Mouse (Mus musculus): Measurements from ENCODE around the gene Aff1. TPM values are rescaled to one million over a fixed set of nuclear protein-coding genes. Genes with fewer than 3 reads are reported as not detected.
A peak's percentile ranks its signal among the peaks of the same experiment; 100 is the strongest.

Gene Aff1
- polyA plus RNA-seq, 1 experiment from 2014 or later, result 1.9 TPM

DNA sequence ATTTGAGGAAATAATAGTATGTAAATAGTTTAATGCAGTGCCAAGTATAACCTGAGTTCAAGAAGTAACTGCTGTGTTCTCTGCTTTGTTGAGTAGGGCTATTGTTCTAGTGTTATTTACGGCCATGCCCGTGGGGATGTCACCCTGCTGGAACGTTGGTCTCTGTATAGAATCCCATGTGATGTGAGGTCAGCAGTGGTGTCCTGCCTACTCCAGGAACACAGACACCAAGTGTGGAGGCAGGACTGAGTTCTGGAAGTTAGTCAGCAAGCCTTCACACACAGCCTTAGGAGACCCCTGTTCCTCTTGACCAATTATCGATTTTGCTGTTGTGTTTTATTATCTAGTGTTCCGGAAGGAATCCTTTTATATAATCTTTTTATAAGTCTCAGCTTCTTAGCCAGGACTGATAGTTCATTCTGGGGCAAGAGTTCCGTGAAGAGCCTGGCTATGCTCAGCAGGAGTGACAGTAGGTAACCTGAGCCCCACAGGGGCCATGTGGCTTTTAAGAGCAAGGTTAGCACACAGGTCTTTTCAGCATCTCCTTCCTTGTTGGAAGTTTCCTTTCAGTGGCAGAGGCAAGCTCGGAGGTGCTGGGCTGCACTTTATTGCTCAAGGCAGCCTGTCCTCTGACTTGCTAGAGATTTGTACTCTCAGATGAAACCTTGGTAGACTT is 115.6 kb downstream of the Aff1 start:
- Histone ChIP-seq H3K9ac (ENCODE audit: low read depth, low read length) (no peak overlapping the region), H3K4me3 (ENCODE audit: low read length) (no peak overlapping the region), H3K9me3 (ENCODE audit: control insufficient read depth, low read length) (no peaks in the 10 kb centered on the region), H3K27me3 (replicated peaks; ENCODE audit: control insufficient read depth, insufficient read depth, low read length) (no peaks in the 10 kb centered on the region), H3K27ac (ENCODE audit: low read depth, low read length) (no peak overlapping the region), H3K4me2 (ENCODE audit: low read length) (no peak overlapping the region), H3K36me3 (ENCODE audit: control insufficient read depth, insufficient read depth, low read length) (no peaks in the 10 kb centered on the region), H3K4me1 (ENCODE audit: control insufficient read depth, insufficient read depth, low read depth, low read length) (peaks cover 6% of the 10 kb centered on the region)
- ATAC-seq, result no peak
- WGBS, result 53% methylated on average over 7 of the region's 7 CpGs

DNA sequence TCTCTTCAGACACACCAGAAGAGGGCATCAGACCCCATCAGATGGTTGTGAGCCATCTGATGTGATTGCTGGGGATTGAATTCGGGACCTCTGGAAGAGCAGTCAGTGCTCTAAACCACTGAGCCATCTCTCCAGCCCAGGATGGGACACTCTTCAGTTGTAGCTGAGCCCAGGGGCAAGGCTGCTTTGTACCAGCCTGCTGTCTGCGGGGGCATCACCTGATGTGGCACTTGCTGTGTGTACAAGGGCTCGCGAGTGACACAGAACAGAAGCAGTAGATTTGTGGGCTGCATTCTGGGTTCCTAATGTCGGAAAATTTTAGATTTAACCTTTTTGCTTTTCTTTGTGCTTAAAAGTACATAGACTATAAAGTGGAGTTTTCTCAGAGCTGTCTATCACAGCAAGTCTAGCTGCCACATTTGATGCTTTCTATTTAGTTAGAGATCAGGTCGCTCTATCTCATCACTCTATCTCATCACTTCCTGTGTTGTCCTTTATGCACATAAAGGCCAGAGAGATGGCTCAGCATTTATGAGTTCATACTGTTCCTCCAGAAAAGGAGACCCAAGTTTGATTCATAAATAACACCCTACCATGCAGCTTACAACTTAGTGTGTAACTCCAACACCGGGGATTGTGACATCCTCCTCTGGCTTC is 117.6 kb downstream of the Aff1 start:
- no peaks in the 10 kb centered on the region for H3K9me3 ChIP-seq (ENCODE audit: control insufficient read depth, low read length)
- no peak for ATAC-seq
- H3K4me2 ChIP-seq (ENCODE audit: low read length), result no peak overlapping the region
- H3K4me1 ChIP-seq (ENCODE audit: control insufficient read depth, insufficient read depth, low read depth, low read length), result no peaks in the 10 kb centered on the region
- no peaks in the 10 kb centered on the region for H3K36me3 ChIP-seq (ENCODE audit: control insufficient read depth, insufficient read depth, low read length)
- 92% methylated on average over 7 of the region's 7 CpGs for WGBS
- H3K4me3 ChIP-seq (ENCODE audit: low read length), result no peak overlapping the region
- no peak overlapping the region for H3K9ac ChIP-seq (ENCODE audit: low read depth, low read length)
- no peaks in the 10 kb centered on the region for H3K27me3 ChIP-seq (replicated peaks; ENCODE audit: control insufficient read depth, insufficient read depth, low read length)
- H3K27ac ChIP-seq (ENCODE audit: low read depth, low read length), result no peak overlapping the region

DNA sequence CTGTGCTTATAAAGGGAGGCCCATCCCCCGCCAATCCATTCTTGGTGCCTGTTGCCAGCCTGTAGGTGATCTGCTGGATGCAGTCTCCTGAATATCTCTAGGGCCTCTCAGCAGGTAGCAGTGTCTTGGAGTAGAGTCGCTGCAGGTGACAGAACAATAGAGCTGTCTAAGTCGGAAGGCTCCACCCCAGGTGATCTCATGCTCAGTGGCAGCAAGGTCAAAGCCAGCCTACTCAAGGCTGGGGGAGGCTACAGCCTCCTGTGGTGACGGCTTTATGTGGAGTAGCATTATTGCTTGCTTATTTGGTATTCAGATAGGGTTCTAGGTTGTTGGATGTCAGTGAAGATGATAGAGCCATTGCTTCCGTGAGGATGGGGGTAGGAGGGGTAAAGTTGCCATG is 121.1 kb downstream of the Aff1 start:
- 64% methylated on average over 5 of the region's 5 CpGs for WGBS
- Histone ChIP-seq H3K4me2 (ENCODE audit: low read length) (no peak overlapping the region), H3K9me3 (ENCODE audit: control insufficient read depth, low read length) (no peaks in the 10 kb centered on the region), H3K4me1 (ENCODE audit: control insufficient read depth, insufficient read depth, low read depth, low read length) (no peaks in the 10 kb centered on the region), H3K27me3 (replicated peaks; ENCODE audit: control insufficient read depth, insufficient read depth, low read length) (no peaks in the 10 kb centered on the region), H3K9ac (ENCODE audit: low read depth, low read length) (no peak overlapping the region), H3K27ac (ENCODE audit: low read depth, low read length) (no peak overlapping the region), H3K4me3 (ENCODE audit: low read length) (no peak overlapping the region), H3K36me3 (ENCODE audit: control insufficient read depth, insufficient read depth, low read length) (no peaks in the 10 kb centered on the region)
- ATAC-seq, result no peak

DNA sequence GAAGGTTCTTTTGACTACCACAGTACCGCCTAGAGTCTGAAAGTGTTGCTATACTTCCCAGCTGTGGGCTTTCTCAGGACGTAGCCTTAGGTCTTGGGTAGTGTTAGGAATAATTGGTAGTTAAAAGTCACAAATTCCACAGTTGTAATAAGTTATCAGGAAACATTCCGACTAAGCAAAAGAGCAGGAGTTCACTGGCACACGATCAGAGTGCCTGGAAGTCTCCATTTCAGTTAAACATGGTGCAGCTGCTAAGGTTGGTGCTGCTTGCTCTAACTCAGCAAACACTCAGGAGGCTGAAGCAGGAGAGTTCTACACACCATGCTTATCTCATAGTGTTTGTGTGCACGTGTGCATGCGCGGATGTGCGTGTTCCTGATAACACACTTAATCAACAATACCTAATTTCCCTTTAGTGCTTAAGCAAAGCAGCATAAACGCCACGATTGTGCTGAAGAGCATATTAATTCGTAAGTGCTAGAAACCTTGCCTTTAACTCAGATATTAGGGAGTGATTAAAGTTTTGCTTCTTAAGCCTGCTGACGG is 121.9 kb downstream of the Aff1 start:
- WGBS, result 89% methylated on average over 12 of the region's 12 CpGs
- H3K4me3 ChIP-seq (ENCODE audit: low read length), result no peak overlapping the region
- no peaks in the 10 kb centered on the region for H3K9me3 ChIP-seq (ENCODE audit: control insufficient read depth, low read length)
- H3K4me1 ChIP-seq (ENCODE audit: control insufficient read depth, insufficient read depth, low read depth, low read length), result no peaks in the 10 kb centered on the region
- no peak overlapping the region for H3K4me2 ChIP-seq (ENCODE audit: low read length)
- no peak overlapping the region for H3K9ac ChIP-seq (ENCODE audit: low read depth, low read length)
- no peak overlapping the region for H3K27ac ChIP-seq (ENCODE audit: low read depth, low read length)
- no peak for ATAC-seq
- no peaks in the 10 kb centered on the region for H3K27me3 ChIP-seq (replicated peaks; ENCODE audit: control insufficient read depth, insufficient read depth, low read length)
- H3K36me3 ChIP-seq (ENCODE audit: control insufficient read depth, insufficient read depth, low read length), result no peaks in the 10 kb centered on the region

DNA sequence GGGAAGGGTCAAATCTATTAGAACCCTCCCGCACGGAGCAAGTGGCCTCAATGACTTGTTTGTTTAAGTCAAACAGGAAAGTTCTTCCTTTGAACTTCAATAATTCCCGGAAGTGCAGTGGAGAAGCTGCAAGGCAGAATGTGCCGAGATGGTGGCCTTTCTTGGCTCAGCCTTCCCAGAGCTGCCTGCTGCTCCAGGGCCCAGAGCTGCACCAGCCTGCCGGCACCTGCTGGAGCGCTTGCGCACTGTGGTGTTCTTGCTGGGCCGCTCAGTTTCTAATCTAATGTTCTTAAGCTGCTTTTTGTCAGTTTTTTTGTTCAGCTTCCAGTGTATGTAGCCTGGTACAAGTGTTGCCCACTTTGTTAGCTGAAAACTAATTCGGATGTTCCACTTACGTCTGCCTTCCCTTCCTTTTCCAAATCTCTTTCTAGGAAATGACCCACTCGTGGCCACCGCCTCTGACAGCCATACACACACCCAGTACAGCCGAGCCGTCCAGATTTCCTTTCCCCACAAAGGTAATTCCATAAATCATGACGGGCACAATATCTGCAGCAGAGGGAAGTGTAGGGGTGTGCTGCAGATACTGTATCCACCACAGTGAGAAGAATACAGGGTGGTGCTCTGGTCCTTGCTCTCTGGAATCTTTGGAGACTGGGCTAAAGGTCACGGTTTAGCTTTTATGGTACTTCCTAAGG is 122.5 kb downstream of the Aff1 start:
- Histone ChIP-seq H3K27me3 (replicated peaks; ENCODE audit: control insufficient read depth, insufficient read depth, low read length) (no peaks in the 10 kb centered on the region), H3K9me3 (ENCODE audit: control insufficient read depth, low read length) (no peaks in the 10 kb centered on the region), H3K4me2 (ENCODE audit: low read length) (no peak overlapping the region), H3K27ac (ENCODE audit: low read depth, low read length) (no peak overlapping the region), H3K4me3 (ENCODE audit: low read length) (no peak overlapping the region), H3K36me3 (ENCODE audit: control insufficient read depth, insufficient read depth, low read length) (no peaks in the 10 kb centered on the region), H3K9ac (ENCODE audit: low read depth, low read length) (no peak overlapping the region), H3K4me1 (ENCODE audit: control insufficient read depth, insufficient read depth, low read depth, low read length) (no peaks in the 10 kb centered on the region)
- WGBS, result 67% methylated on average over 16 of the region's 16 CpGs
- peak; percentile 62; the same call in 1 of the 2 replicates for ATAC-seq

DNA sequence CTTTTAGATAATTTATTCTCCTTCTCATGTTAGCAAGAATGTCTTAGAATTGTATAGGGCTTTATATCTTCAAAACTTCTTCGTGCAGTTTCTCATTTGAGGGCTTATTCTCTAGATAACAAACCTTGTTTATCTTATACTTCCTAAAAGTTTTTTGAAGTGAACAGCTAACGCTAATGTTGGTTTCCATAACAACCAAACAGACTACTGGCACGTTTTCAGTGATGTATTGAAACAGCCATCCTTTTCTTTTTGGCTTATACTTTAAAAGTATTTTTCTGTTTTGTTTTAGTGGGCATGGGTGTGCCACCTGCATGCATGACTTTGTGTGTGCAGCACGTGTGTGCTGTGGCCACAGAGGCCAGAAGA is 123.1 kb downstream of the Aff1 start:
- no peaks in the 10 kb centered on the region for H3K27me3 ChIP-seq (replicated peaks; ENCODE audit: control insufficient read depth, insufficient read depth, low read length)
- no peak overlapping the region for H3K9ac ChIP-seq (ENCODE audit: low read depth, low read length)
- H3K4me3 ChIP-seq (ENCODE audit: low read length), result no peak overlapping the region
- no peaks in the 10 kb centered on the region for H3K9me3 ChIP-seq (ENCODE audit: control insufficient read depth, low read length)
- no peaks in the 10 kb centered on the region for H3K36me3 ChIP-seq (ENCODE audit: control insufficient read depth, insufficient read depth, low read length)
- 59% methylated on average over 4 of the region's 4 CpGs for WGBS
- no peak overlapping the region for H3K27ac ChIP-seq (ENCODE audit: low read depth, low read length)
- H3K4me1 ChIP-seq (ENCODE audit: control insufficient read depth, insufficient read depth, low read depth, low read length), result no peaks in the 10 kb centered on the region
- no peak for ATAC-seq
- no peak overlapping the region for H3K4me2 ChIP-seq (ENCODE audit: low read length)

DNA sequence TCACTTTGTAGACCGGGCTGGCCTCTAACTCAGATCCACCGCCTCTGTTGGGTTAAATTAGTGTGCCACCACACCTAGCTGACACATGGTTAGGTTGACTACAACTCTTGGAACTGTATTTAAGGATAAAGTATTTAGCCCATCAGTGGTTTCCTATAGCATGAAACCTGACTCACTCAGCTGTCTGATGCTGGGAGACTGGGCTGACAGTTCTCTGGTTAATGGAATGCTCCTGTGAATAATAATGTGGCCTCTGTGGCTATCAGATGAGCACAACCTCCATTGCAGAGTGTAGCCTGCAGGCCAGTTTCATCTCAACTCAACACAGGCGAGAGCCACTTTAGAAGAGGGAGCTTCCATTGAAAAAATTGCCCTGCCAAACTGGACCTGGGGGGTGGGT is 124.5 kb downstream of the Aff1 start:
- Histone ChIP-seq H3K4me2 (ENCODE audit: low read length) (no peak overlapping the region), H3K9me3 (ENCODE audit: control insufficient read depth, low read length) (no peaks in the 10 kb centered on the region)
- WGBS, result 96% methylated on average over 3 of the region's 3 CpGs

DNA sequence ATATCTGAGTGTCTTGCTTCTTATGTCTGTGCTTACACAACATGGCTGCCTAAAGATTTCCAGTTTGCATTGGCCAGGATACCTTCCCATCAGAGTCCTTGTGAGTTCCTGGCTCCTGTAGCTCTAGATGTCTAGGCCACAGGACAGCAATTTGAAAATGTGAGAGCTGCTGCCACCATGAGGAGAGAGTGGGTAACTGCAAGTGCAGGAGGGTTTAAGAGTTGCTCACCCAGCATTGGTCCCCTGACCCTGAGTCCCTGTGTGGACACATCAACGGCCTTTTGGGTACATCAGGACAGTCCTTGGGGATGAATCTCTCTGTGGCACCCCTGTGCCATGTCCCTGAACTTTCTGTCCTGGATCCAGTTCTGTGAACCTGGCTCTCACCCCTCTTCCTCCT is 125.6 kb downstream of the Aff1 start:
- Histone ChIP-seq H3K27ac (ENCODE audit: low read depth, low read length) (no peak overlapping the region), H3K4me2 (ENCODE audit: low read length) (no peak overlapping the region), H3K9me3 (ENCODE audit: control insufficient read depth, low read length) (no peaks in the 10 kb centered on the region), H3K4me3 (ENCODE audit: low read length) (no peak overlapping the region), H3K27me3 (replicated peaks; ENCODE audit: control insufficient read depth, insufficient read depth, low read length) (no peaks in the 10 kb centered on the region), H3K36me3 (ENCODE audit: control insufficient read depth, insufficient read depth, low read length) (no peaks in the 10 kb centered on the region), H3K9ac (ENCODE audit: low read depth, low read length) (no peak overlapping the region), H3K4me1 (ENCODE audit: control insufficient read depth, insufficient read depth, low read depth, low read length) (no peaks in the 10 kb centered on the region)
- ATAC-seq, result peak; percentile 46
- 43% methylated on average over 1 of the region's 1 CpGs for WGBS

More for the DNA sequence above, 124.5 kb downstream of the Aff1 start:
- ATAC-seq, result no peak
- Histone ChIP-seq H3K27me3 (replicated peaks; ENCODE audit: control insufficient read depth, insufficient read depth, low read length) (no peaks in the 10 kb centered on the region), H3K4me1 (ENCODE audit: control insufficient read depth, insufficient read depth, low read depth, low read length) (no peaks in the 10 kb centered on the region), H3K27ac (ENCODE audit: low read depth, low read length) (no peak overlapping the region), H3K9ac (ENCODE audit: low read depth, low read length) (no peak overlapping the region), H3K4me3 (ENCODE audit: low read length) (no peak overlapping the region), H3K36me3 (ENCODE audit: control insufficient read depth, insufficient read depth, low read length) (no peaks in the 10 kb centered on the region)

DNA sequence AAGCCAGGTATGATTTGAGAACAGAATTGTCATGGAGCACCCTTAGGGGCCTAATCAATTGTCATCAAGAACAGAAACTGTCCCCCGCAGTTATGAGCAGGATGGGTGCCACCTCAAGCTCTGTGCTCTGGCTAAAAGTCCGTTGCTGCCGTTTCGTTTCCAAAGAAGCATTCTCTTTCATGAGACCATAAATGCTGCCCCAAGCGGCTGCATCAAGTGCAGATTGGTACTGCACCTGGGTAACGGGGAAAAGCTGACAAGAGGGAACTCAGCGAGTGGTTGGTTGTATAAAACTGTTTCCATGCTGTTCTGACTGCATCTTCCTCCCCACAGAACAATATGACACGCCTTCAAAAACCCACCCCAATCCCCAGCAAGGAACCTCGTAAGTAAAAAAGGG is 126.4 kb downstream of the Aff1 start:
- H3K9ac ChIP-seq (ENCODE audit: low read depth, low read length), result no peak overlapping the region
- H3K4me1 ChIP-seq (ENCODE audit: control insufficient read depth, insufficient read depth, low read depth, low read length), result no peaks in the 10 kb centered on the region
- no peak for ATAC-seq
- no peak overlapping the region for H3K4me2 ChIP-seq (ENCODE audit: low read length)
- no peak overlapping the region for H3K4me3 ChIP-seq (ENCODE audit: low read length)
- H3K27me3 ChIP-seq (replicated peaks; ENCODE audit: control insufficient read depth, insufficient read depth, low read length), result no peaks in the 10 kb centered on the region
- 84% methylated on average over 9 of the region's 9 CpGs for WGBS
- no peak overlapping the region for H3K27ac ChIP-seq (ENCODE audit: low read depth, low read length)
- no peaks in the 10 kb centered on the region for H3K9me3 ChIP-seq (ENCODE audit: control insufficient read depth, low read length)
- no peaks in the 10 kb centered on the region for H3K36me3 ChIP-seq (ENCODE audit: control insufficient read depth, insufficient read depth, low read length)
